Mouse (Mus musculus): ENCODE results near the gene Laptm5.

Laptm5 gene

DNA sequence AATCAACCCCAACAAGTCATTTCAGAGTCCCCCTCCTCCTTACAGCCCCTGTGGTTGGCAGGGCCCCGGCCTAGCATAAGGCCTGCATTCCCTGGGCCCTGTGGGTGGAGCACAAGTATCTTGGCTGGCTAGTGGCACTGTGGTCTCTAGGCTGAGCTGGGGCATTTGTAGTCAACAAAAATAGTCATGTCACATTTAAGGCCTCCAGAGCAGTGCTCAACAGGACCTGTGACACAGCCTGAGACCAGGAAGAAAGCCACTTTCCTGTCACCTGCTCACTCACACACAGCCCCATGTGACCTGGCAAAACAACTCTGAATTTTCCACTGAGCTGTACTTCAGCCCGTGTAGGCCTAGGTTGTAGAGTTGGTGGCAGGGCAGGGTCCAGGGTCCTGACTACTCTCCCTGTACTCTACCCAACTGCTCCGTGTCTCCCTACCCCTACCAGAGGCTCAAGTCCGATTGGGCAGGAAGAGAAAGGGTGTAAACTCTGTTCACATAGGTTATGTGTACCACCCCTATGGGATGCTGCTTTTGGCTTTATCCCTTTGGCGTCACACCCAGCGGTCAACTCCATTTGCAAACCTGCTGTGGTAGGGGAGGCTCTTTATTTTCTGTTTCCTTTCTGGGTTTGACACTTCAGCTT is 13.0 kb upstream of the Laptm5 start:
- DNase-seq (ENCODE audit: low spot score), result peak; percentile 78

DNA sequence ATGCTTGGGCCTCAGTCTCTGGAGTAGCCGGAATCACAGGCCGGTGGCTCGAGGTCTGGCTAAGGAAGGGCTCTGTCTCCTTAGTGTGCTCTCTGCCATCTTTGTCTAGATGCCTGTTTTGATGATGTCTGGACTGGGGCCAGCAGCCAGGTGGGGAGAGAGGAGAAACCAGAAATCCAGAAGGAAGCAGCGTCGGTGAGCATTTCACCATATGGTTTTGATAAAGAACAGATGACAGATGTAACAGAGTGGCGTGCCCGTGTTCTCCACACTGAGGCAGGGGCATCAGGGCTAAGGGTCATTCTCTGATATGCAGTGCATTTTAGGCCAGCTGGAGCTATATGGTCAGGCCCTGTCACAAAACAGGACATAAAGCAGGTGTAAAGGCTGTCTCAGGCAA is 12.2 kb upstream of the Laptm5 start:
- DNase-seq (ENCODE audit: low spot score), result no peak

DNA sequence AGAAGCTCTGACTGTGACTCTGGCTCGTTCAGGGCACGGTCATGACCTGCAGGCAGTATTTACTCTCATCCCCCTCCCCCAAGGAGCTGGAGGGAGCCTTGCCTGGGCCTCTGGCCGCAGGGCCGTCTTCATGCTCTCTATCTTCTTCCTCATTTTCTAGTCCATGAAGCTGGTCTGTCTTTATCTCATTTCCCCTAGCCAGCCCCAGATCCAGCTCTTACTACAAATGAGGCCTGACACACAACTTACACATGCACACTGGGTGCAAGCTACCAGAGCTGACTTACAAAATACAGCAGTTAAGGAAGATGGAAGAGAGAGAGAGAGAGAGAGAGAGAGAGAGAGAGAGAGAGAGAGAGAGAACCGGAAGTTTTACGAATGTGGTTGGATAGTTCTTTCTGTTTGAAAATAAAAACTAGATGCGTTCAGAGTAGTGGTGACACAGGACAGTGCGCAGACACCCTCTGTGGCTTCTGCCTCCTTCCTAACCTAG is 10.6 kb upstream of the Laptm5 start:
- peak; percentile 41 for DNase-seq (ENCODE audit: low spot score)

DNA sequence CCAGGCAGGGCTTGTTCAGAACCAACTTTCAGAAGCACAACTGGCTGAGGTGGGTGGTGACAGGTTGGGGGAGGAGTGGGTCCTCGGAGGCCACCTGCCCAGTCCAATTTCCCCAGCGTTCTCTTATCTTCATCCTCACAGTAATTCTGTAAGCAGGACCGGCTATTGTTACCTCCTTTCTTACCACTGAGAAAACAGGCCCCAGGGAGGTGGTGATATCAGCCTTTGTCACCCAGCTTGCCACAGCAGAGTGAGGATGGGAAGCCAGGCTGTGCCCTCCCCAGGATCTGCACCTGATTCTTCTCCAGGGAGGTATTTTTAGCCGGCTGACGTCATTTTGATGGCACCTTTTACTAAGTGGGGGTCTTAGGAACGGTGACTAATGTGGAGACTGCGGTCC is 7.9 kb upstream of the Laptm5 start:
- no peak for DNase-seq (ENCODE audit: low spot score)

DNA sequence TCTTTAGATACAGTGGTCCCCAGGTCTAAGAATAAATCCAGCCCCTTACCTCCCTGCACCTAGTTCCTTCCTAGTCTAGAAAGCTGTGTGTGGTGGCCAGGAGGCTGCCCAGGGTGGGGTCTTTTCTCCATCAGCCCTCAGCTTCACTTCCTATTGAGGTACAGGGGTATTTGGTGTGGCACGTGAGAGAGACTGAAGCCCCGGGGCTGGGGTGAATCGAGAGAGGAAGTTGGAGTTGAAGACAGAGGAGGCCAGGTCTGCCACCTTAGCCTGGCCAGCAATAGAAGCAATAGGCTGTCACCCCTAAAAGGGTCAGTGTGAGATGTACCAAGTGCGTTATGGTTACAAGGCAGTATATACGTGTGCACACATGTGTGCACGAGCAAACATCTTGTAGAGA is 7.0 kb upstream of the Laptm5 start:
- DNase-seq (ENCODE audit: low spot score), result no peak

DNA sequence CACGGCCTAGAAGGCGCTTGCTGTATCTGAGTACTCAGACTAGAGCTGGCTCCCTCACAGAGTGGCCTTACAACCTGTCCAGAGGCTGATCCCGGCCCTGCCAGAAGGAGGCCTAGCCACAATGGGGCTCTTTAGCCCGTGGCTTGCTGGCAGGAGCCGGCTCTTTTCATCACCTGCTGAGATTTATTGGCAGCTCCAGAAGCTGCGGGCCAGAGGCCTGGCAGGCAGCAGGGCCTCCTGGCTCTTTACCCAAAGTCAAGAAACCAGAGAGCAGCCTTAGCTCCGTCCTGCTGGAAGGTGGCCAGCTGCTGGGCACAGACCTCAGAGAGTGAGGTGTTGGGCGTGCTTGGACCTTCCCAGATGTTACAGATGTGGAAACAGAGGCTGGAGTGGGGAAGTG is 6.6 kb upstream of the Laptm5 start:
- DNase-seq (ENCODE audit: low spot score), result no peak

DNA sequence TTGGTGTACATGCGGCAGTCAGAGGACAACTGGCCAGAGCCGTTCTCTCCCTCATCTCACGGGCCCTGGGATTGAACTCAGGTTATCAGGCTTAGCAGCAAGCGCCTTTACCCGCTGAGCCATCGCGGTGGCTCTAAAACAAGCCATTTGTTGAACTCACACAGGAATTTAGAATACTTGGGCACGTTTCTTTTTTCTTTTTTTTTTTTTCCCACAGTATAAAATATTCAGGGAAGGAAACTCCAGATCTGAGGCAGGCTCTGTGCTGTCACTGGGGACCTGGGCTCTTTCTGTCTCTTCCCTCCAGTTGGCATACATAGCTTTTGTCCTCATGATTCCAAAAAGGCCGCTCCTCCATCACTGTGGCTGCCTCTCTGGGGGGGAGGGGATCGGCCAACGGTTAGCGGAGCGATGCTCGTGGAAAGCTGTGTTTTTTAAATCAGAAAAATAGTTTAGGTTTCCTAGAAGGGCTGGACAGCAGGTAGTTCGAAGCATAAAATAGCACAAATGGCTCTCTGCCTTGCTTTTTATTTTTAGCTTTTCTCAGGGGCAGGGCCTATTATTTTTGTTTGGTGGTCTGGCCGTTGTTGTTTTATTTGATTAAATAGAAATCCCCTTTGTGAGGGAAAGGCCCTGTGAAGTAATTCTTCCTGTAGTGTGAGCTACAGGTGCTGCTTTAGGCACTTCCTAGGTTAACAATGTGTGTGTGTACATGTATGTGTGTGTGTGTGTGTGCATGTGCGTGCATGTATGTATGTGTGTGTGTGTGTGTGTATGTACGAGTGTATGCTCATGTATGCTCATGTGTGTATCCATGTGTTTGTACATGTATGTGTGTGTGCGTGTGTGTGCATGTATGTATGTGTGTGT is 5.5 kb upstream of the Laptm5 start:
- DNase-seq (ENCODE audit: low spot score), result no peak

DNA sequence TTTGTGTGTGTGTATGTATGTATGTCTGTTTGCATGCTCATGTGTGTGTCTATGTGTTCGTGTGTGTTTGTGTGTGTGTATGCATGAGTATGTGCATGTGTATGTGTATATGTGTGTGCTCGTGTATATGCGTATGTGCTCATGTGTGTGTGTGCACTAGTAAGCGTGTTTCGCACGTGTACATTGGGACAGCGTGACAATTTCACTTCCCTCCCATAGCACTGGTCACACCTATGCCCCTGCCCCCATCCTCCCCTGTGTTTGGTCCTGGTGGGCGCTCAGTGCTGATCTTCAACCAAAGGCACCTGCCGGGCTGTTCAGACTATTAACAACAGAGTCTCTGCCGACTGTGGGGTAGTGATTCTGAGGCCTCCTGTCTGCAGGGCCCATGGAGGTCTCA is 4.8 kb upstream of the Laptm5 start:
- no peak for DNase-seq (ENCODE audit: low spot score)

DNA sequence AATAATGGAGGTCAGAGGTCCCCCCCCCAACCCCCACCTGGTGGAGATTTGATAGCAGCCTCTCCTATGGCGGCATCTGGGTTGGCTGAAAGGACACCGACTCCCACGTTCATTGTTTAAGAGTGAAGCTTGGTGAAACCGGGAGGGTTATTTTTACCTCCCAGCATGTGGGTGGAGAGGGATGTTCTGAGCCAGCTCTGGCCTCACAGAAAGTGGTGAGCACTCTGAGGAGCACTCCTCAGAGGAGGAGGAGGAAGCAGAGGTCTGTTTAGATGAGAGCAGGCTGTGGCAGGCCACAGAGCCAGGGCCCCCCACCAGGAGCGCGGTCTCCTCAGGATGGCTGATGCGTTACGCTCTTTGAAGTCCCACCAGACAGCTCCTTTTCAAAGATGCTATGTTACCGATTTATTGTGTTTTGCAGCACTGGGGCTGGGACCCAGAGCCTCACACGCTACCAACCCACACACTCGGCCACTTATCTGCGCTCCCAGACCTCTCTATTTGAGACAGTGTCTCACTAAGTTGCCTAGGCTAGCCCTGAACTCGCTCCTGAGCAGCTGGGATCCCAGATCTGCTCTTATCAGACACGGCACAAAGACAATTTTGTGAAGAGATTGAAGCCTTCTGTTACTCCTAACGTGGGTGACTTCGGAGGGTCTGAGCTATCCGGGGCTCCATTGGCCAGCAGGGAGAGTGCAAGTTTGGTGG is 3.6 kb upstream of the Laptm5 start:
- DNase-seq (ENCODE audit: low spot score), result peak; percentile 52

DNA sequence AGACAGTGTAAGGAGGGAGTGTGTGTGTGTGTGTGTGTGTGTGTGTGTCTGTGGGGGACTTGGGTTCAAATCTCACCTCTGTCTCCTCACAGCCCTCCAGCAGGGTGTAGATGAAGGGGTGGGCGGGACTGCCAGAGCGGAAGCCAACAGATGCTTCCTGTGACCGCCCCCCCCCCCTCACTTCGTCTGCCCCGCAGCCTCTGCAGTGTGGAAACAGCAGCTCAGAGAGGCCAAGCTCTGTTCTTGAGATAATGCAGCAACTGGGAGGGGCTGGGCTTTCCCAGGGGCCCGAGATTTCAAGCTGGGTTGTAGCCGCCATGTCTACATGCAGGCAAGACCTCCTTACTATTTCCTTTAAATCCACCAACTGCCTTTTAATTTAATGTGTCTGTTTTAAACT is 2.3 kb upstream of the Laptm5 start:
- peak; percentile 63 for DNase-seq (ENCODE audit: low spot score)

DNA sequence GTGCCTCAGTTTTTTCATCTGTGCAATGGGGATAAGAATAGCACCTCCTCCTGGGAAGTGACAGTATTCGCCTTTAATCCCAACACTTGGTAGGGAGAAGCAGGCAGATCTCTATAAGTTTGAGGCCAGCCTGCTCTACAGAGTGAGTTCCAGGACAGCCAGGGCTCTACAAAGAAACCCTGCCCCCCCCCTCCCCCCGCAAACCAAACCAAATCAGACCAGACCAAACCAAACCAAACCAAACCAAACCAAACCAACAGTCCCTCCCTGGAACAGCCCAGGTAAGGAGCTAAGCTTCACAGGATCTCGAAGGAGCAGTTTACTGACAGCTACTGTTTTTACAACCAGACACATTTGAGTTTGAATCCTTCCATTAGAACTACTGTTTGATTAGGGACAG is 299 bp upstream of the Laptm5 start:
- no peak for DNase-seq (ENCODE audit: low spot score)

DNA sequence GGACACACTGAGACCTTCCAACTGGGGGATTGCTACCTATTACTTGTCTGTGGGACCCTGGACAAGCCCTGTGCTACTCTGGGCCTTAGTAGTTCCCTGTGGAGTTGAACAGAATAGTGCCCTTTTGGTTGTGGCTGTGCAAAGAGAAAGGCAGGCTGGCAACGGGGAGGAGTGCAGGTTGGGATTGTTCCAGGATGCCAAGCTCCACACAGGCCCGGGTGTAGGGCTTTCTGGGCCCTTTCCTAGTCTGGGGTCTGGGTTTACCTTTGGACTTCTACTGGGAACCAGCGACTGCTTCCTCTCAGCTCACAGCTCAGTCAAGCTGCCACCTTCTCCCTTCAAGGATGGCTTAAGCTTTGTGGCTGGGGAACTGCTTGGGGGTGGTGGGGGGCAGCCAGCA is 586 bp downstream of the Laptm5 start:
- DNase-seq (ENCODE audit: low spot score), result no peak

DNA sequence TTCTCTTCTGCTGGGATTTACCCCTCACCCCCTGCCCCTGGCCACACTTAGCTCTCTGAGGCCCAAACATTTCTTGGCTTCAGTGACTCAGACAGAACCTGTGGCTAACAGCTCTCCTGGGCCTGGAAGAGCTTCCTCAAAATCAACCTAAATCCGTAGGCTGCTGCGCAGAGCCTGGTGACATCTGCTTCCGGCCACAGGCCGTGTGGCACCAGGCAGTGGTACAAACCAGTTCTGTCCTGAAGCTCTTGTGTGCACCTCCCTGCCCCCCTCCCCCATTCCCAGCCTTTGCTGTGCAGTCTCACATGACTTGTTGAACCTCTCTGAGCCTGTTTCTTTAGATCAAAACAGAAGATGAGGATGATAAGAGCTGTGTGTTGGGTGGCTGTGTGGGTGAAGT is 1.1 kb downstream of the Laptm5 start:
- DNase-seq (ENCODE audit: low spot score), result peak; percentile 87

DNA sequence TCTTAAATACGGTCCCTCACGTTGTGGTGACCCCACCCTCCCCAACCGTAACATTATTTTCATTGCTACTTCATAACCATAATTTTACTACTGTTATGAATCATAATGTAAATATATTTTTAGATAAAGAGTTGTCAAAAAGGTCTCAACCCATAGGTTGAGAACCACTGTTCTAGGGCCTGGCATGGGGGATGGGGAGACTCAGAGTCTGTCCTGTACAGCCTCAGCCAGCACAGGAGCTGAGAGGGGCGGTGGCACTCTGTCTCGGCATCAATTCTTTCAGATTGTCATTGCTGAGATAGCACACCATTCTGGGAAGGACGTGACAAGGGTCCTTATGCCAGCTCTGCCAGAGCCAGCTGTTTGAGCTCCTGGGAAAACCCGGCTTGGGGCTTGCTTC is 1.6 kb downstream of the Laptm5 start:
- no peak for DNase-seq (ENCODE audit: low spot score)

DNA sequence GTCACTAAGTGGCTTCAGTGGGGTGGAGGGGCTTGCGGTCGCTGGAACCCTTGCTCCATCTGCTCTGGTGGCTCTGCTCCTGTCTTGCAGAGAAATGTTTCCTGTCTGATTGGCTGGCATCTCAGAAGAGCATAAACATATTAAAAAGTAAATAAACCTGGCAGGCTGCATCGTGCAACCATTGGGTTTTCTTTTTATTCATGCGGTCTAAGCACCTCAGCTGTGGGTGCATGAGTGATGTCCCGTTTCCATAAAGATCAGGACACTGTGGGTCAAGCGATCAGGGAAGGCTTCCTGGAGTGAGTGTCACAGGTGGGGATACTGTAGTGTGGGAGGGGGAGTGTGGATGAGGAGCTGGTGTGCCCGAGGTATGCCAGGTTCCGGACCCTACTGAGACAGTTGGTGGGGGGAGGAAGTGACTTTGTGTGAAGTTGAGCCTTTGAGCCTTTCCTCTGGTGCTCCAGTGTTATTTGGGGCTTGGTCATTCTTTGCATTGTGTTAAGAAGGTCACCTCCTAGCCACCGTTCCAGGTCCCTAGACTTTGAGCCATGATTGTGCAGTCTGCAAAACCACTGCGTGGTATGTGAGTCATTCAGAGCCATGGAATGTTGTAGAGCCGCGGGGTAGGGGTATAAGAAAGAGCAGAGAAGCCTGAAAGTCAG is 2.2 kb downstream of the Laptm5 start:
- no peak for DNase-seq (ENCODE audit: low spot score)

DNA sequence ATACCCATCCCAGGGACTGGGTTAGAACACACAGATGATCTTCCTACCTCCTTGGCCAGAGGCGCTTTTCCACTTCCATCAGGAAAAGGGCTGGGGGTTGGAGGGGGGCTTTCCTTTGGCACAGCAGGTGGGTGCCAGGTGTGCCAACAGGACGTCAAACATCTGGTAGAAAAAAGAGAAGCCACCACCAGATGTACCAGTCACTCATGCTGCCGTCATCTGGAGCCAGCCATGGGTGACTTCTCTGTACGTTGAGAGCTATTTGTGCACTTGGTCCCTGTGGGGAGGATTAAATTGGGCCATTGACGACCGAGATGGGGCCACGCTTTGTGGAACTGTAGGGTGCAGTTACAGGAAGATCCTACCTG is 2.7 kb downstream of the Laptm5 start:
- peak; percentile 51 for DNase-seq (ENCODE audit: low spot score)

DNA sequence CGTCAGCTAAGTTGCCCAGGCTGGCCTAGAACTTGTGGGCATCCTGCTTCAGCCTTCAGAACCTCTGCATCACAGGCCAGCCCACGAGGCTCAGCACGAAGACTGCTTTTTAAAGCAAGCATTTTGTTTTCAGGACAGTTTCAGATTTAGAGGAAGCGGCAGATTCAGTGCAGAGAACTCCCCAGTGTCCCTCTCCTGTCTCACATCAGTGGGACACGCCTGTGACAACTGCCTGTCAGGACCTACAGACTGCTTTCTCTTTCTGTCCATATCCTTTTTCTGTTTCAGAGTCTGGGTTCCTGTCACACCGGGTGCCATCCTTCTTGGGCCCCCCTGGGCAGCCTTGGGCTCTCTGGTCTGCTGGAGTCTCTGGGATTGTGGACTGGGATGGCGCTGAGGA is 3.7 kb downstream of the Laptm5 start:
- no peak for DNase-seq (ENCODE audit: low spot score)

DNA sequence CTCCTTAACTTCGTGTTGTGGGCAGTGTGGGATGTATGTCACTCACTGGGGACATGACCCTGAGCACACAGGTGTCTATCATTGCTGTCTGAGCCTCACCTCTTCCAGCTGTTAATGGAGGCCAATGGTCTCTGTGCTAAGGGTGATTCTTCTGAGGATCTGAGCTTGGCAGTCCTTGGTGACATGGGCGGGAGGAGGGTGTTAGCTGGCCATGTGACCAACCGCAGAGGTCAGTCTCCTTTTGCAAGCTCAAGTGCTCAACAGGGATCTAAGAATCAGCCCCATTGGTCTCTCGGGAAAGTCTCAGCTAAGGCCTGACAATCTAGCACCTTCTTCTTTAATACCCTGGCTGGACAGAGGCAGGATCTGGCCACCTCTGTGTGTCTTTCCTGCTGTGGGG is 4.6 kb downstream of the Laptm5 start:
- DNase-seq (ENCODE audit: low spot score), result no peak

DNA sequence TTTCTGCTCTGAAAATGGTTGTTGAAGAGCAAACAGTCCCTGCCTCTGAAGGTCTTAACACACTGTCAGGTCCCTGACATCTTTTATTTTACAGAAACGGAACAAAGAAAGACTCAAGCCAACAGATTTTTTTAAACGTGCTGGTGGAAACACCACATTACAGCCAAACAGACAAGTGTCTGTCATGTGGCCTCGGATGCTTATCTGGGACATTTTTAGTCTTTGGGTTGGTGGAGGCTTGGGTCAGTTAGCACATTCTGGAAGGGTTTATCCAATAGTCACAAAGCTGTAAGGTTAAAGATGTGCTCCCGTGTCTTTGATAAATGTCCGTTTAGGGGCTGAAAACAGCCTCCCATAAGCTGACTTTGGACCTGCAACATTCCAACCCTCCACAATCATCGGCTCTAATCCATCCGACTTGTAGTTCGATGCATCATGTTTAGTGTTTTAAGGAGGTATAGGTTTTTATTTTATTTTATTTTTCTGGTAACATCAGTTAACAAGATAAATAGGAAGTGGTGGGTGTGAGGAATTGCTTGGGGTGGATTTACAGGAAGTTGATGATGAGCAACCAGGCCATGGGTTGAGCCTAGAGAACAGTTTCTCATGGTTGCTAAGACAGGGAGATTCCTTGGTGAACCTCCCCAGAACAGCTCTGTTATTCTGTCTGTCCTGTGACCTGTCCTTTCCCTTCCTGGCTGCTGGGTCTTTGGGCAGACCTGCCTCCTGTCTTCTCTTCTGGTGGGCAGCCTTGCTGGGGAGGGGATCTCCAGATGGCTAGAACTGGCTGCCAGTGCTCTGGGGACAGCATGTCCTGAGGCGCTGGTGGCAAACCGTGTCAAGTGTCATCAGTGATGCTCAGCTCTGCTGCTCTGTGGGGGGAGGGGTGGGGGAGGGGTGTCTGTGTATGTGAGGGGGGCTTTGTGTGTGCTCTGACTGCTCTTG is 6.2 kb downstream of the Laptm5 start:
- peak; percentile 57 for DNase-seq (ENCODE audit: low spot score)

DNA sequence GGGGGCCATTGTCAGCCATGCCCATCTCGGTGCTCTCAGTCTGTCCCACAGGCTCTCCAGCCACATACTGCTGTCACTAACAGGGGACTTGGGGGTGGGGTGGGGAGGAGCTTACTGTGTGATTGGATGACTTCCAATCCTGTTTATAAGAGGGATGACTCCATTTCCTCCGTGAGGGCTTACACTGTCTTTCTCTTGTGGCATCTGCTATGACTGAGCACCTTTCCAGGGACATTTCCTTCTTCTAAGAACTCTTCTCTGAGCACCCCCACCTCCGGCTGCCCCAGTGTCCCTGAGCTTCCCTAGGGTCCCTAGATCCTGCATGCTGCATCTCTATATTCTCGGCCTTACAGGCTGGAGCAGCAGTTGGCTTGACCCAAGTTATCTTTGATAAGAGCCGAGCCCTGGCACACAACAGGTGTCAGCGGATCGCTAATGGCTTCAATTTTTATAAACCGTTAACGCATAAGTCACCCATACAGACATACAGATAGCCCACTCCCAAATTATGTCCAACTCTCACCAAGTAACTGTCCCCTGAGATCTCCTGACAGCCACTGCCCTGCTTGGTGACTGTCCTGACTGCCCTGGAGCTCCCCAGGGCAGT is 6.9 kb downstream of the Laptm5 start:
- no peak for DNase-seq (ENCODE audit: low spot score)
